Mouse (Mus musculus) embryonic facial prominence, embryonic 15.5 days (tissue): ENCODE measurements at regions not wholly inside any gene's neighbourhood (a gene's known extent, or its start where the extent isn't known, plus 50 kb on each side); places are given as distances from the start of the nearest gene placed in this dataset.
A peak's percentile ranks its signal among the peaks of the same experiment; 100 is the strongest.

Source experiments
- ATAC-seq: fragments of 200-750 bp; cut with Nextera tagmentation; 2 replicates; pipeline ENCODE4 v1.8.0; 2017; ENCODE audit warnings: low read depth, moderate TSS enrichment; ENCODE audit not compliant: insufficient number of reproducible peaks, low FRiP score, low TSS enrichment
- H3K27ac ChIP-seq: fragments of 300-500 bp; sonication (generic); replicated peaks from 2 replicates; pipeline ENCODE4 v1.5.1; 2015; ENCODE audit warnings: mild to moderate bottlenecking, inconsistent platforms
- H3K27me3 ChIP-seq: fragments of 300-500 bp; sonication (generic); 2 replicates; pipeline ENCODE4 v1.6.1; 2015; ENCODE audit warnings: inconsistent platforms
- H3K36me3 ChIP-seq: fragments of 300-500 bp; sonication (generic); 2 replicates; pipeline ENCODE4 v1.6.1; 2015; ENCODE audit warnings: mild to moderate bottlenecking, inconsistent platforms
- H3K4me1 ChIP-seq: fragments of 300-500 bp; sonication (generic); 2 replicates; pipeline ENCODE4 v1.6.1; 2015; ENCODE audit warnings: inconsistent platforms
- H3K4me2 ChIP-seq: fragments of 300-500 bp; sonication (generic); replicated peaks from 2 replicates; pipeline ENCODE4 v1.6.1; 2015; ENCODE audit warnings: mild to moderate bottlenecking, inconsistent platforms
- H3K4me3 ChIP-seq: fragments of 300-500 bp; sonication (generic); replicated peaks from 2 replicates; pipeline ENCODE4 v1.5.1; 2015; ENCODE audit warnings: mild to moderate bottlenecking, inconsistent platforms
- H3K9ac ChIP-seq: fragments of 300-500 bp; sonication (generic); 2 replicates; pipeline ENCODE4 v1.6.1; 2015; ENCODE audit warnings: inconsistent platforms
- H3K9me3 ChIP-seq: fragments of 300-500 bp; sonication (generic); replicated peaks from 2 replicates; pipeline ENCODE4 v1.6.1; 2016; ENCODE audit warnings: inconsistent platforms
- WGBS: fragments of 180-500 bp; shearing (Covaris S2); methylation state at CpG from one replicate; pipeline ENCODE4 v1.1.7; 2015; 5-methylcytosine and 5-hydroxymethylcytosine counted together

GRCm38 (mm10) chr2:71623134-71623533 lies 76.6 kb upstream of the Dlx2 start:
- 33% methylated on average over 2 of the region's 2 CpGs for WGBS
- Histone ChIP-seq H3K4me2 (no peak overlapping the region), H3K4me1 (peaks cover 7% of the 10 kb centered on the region; the same call in 1 of the 2 replicates), H3K27me3 (no peaks in the 10 kb centered on the region; the same call in 1 of the 2 replicates), H3K4me3 (no peak overlapping the region), H3K9ac (no peak overlapping the region), H3K9me3 (no peaks in the 10 kb centered on the region), H3K36me3 (no peaks in the 10 kb centered on the region), H3K27ac (peak overlapping the region; percentile 58; the same call in 1 of the 2 replicates)
- ATAC-seq = no peak

GRCm38 (mm10) chr2:71625298-71625902 lies 78.8 kb upstream of the Dlx2 start:
- no peaks in the 10 kb centered on the region for H3K9me3 ChIP-seq
- no peak overlapping the region for H3K27ac ChIP-seq

GRCm38 (mm10) chr2:71626404-71626803 lies 79.8 kb upstream of the Dlx2 start:
- Histone ChIP-seq H3K4me3 (no peak overlapping the region), H3K9ac (no peak overlapping the region), H3K36me3 (no peaks in the 10 kb centered on the region), H3K9me3 (no peaks in the 10 kb centered on the region), H3K27ac (no peak overlapping the region), H3K4me2 (no peak overlapping the region), H3K4me1 (peaks cover 22% of the 10 kb centered on the region), H3K27me3 (peaks cover 4% of the 10 kb centered on the region; the same call in 1 of the 2 replicates)
- WGBS = 74% methylated on average over 12 of the region's 12 CpGs
- no peak for ATAC-seq

More at GRCm38 (mm10) chr2:71625298-71625902, 78.8 kb upstream of the Dlx2 start:
- Histone ChIP-seq H3K4me1 (peaks cover 22% of the 10 kb centered on the region), H3K4me2 (no peak overlapping the region), H3K9ac (no peak overlapping the region), H3K36me3 (no peaks in the 10 kb centered on the region), H3K27me3 (peaks cover 4% of the 10 kb centered on the region; the same call in 1 of the 2 replicates), H3K4me3 (no peak overlapping the region)
- ATAC-seq = no peak
- WGBS = 64% methylated on average over 7 of the region's 7 CpGs

GRCm38 (mm10) chr2:71627097-71627755 lies 80.7 kb upstream of the Dlx2 start:
- H3K4me3 ChIP-seq = no peak overlapping the region
- no peak overlapping the region for H3K4me2 ChIP-seq
- H3K4me1 ChIP-seq = peaks cover 22% of the 10 kb centered on the region
- peaks cover 4% of the 10 kb centered on the region; the same call in 1 of the 2 replicates for H3K27me3 ChIP-seq
- WGBS = 41% methylated on average over 14 of the region's 14 CpGs
- no peak for ATAC-seq
- H3K36me3 ChIP-seq = no peaks in the 10 kb centered on the region
- H3K9ac ChIP-seq = no peak overlapping the region
- H3K9me3 ChIP-seq = no peaks in the 10 kb centered on the region
- no peak overlapping the region for H3K27ac ChIP-seq

GRCm38 (mm10) chr2:71628821-71629220 lies 82.3 kb upstream of the Dlx2 start:
- H3K4me3 ChIP-seq = peak overlapping the region; percentile 41
- ATAC-seq = no peak
- peaks cover 4% of the 10 kb centered on the region; the same call in 1 of the 2 replicates for H3K27me3 ChIP-seq
- peaks cover 15% of the 10 kb centered on the region for H3K4me1 ChIP-seq
- peak overlapping the region; percentile 80 for H3K4me2 ChIP-seq
- H3K36me3 ChIP-seq = no peaks in the 10 kb centered on the region
- WGBS = 27% methylated on average over 7 of the region's 7 CpGs
- H3K9ac ChIP-seq = no peak overlapping the region
- no peaks in the 10 kb centered on the region for H3K9me3 ChIP-seq
- peak overlapping the region; percentile 11; the same call in 1 of the 2 replicates for H3K27ac ChIP-seq

- peak overlapping the region; percentile 80 for H3K4me2 ChIP-seq
- no peaks in the 10 kb centered on the region for H3K36me3 ChIP-seq
- H3K27me3 ChIP-seq = peaks cover 4% of the 10 kb centered on the region; the same call in 1 of the 2 replicates
- H3K4me3 ChIP-seq = peak overlapping the region; percentile 41
- H3K4me1 ChIP-seq = peaks cover 15% of the 10 kb centered on the region
- H3K27ac ChIP-seq = peak overlapping the region; percentile 7; the same call in 1 of the 2 replicates
- no peaks in the 10 kb centered on the region for H3K9me3 ChIP-seq
- H3K9ac ChIP-seq = no peak overlapping the region
- peak; percentile 34; the same call in 1 of the 2 replicates for ATAC-seq
- 1% methylated on average over 43 of the region's 43 CpGs for WGBS
Measured at GRCm38 (mm10) chr2:71629301-71630142, 83.0 kb upstream of the Dlx2 start.

GRCm38 (mm10) chr2:71630143-71630463 lies 83.5 kb upstream of the Dlx2 start:
- H3K9me3 ChIP-seq = no peaks in the 10 kb centered on the region
- no peak overlapping the region for H3K9ac ChIP-seq
- peak overlapping the region; percentile 80 for H3K4me2 ChIP-seq
- H3K27ac ChIP-seq = no peak overlapping the region
- H3K4me3 ChIP-seq = peak overlapping the region; percentile 41
- 15% methylated on average over 3 of the region's 3 CpGs for WGBS
- ATAC-seq = no peak
- peaks cover 15% of the 10 kb centered on the region for H3K4me1 ChIP-seq
- H3K27me3 ChIP-seq = peaks cover 4% of the 10 kb centered on the region; the same call in 1 of the 2 replicates
- no peaks in the 10 kb centered on the region for H3K36me3 ChIP-seq

GRCm38 (mm10) chr2:71633471-71633870 lies 86.9 kb upstream of the Dlx2 start:
- Histone ChIP-seq H3K36me3 (no peaks in the 10 kb centered on the region), H3K9ac (no peak overlapping the region), H3K4me1 (peaks cover 18% of the 10 kb centered on the region), H3K9me3 (no peaks in the 10 kb centered on the region), H3K27me3 (0 out of 2 replicates have a peak, but pooled peaks cover 4% of the 10 kb centered on the region), H3K4me2 (no peak overlapping the region), H3K4me3 (no peak overlapping the region), H3K27ac (no peak overlapping the region)
- no peak for ATAC-seq
- WGBS = 70% methylated on average over 6 of the region's 6 CpGs

GRCm38 (mm10) chr2:71634471-71634870 lies 87.9 kb upstream of the Dlx2 start:
- no peak overlapping the region for H3K27ac ChIP-seq

GRCm38 (mm10) chr2:71636134-71636533 lies 89.6 kb upstream of the Dlx2 start:
- Histone ChIP-seq H3K4me1 (0 out of 2 replicates have a peak, but pooled peaks cover 2% of the 10 kb centered on the region), H3K9ac (no peak overlapping the region), H3K9me3 (no peaks in the 10 kb centered on the region), H3K36me3 (no peaks in the 10 kb centered on the region), H3K4me2 (no peak overlapping the region), H3K27me3 (no peaks in the 10 kb centered on the region), H3K27ac (no peak overlapping the region), H3K4me3 (no peak overlapping the region)
- ATAC-seq = no peak
- 81% methylated on average over 4 of the region's 4 CpGs for WGBS

More at GRCm38 (mm10) chr2:71634471-71634870, 87.9 kb upstream of the Dlx2 start:
- peaks cover 9% of the 10 kb centered on the region for H3K4me1 ChIP-seq
- no peaks in the 10 kb centered on the region for H3K9me3 ChIP-seq
- H3K4me3 ChIP-seq = no peak overlapping the region
- WGBS = 63% methylated on average over 3 of the region's 3 CpGs
- no peak overlapping the region for H3K4me2 ChIP-seq
- 0 out of 2 replicates have a peak, but pooled peaks cover 4% of the 10 kb centered on the region for H3K27me3 ChIP-seq
- H3K9ac ChIP-seq = no peak overlapping the region
- no peaks in the 10 kb centered on the region for H3K36me3 ChIP-seq
- no peak for ATAC-seq

- no peak overlapping the region for H3K9ac ChIP-seq
- H3K36me3 ChIP-seq = no peaks in the 10 kb centered on the region
- WGBS = 64% methylated on average over 4 of the region's 4 CpGs
- H3K4me3 ChIP-seq = no peak overlapping the region
- no peak for ATAC-seq
- H3K27ac ChIP-seq = no peak overlapping the region
- H3K9me3 ChIP-seq = no peaks in the 10 kb centered on the region; the same call in 1 of the 2 replicates
- no peaks in the 10 kb centered on the region for H3K27me3 ChIP-seq
- H3K4me1 ChIP-seq = 0 out of 2 replicates have a peak, but pooled peaks cover 2% of the 10 kb centered on the region
- no peak overlapping the region for H3K4me2 ChIP-seq
Measured at GRCm38 (mm10) chr2:71636590-71636989, 90.0 kb upstream of the Dlx2 start.
